Mouse (Mus musculus): ENCODE measurements around the gene Selenoh. TPM values are rescaled to one million over a fixed set of nuclear protein-coding genes. Genes with fewer than 3 reads are reported as not detected.

The Selenoh gene
- total RNA-seq, 4 experiments from 2014 or later = 24.1 to 33.6 (median 28.4) TPM

DNA sequence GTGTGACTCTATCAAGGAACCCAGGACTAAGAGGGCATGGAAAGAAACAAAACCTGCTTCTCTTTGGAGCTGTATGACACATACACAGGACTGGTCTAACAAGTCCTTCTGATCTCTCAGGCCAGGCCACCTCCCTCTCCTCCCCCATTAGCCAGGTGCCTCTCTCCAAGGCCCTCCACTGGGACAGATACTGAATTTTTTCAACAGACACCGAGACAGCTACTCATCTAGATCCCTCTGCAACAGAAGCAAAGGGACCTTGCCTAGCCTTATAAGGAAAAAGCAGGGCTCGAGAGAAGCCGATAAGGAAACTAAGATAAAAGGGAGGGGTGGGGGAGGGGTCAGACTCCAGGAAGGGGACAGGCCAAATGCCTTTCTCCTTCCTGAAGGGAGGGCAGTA, 37.6 kb downstream of the Selenoh start:
- DNase-seq (ENCODE audit: low spot score in 2 of 2) = no peak

DNA sequence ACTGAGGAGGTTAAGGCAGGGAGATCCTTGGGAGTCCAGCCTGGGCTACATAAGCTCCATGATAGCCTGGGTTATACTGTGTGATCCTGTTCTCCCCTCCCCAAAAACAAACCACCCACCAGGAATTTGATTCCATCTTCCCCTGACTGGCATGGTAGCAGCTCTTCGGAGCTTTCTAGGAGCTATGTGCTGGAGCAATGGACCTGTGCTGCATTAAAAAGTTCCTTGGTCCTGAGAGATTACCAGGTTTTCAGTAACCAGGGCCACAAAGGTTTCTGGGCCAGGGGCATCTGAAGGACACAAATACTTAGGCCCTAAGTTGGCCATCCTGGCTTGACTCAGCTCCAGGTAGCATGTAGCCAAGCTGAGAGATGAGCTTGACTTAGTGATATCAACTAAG, 38.6 kb downstream of the Selenoh start:
- no peak for DNase-seq (ENCODE audit: low spot score in 2 of 2)

DNA sequence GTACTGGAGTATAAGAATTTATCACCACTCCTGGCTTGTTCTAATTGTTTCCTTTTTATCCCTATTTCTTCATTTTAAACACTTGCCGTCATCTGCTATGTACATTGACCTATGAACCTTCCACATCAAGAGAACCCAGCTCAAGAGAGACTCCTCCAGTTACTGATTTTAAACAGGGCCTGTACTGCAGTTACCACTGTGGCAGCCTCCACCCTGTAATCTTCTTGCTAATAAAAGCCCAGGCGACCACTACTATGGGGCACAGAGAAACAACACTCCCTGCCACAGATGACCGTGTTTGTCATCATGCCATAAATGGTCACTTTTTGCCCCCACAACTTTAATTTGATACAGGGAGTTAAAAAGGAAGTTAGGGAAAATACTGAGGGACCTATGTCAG, 43.5 kb downstream of the Selenoh start:
- no peak for DNase-seq (ENCODE audit: low spot score in 2 of 2)

DNA sequence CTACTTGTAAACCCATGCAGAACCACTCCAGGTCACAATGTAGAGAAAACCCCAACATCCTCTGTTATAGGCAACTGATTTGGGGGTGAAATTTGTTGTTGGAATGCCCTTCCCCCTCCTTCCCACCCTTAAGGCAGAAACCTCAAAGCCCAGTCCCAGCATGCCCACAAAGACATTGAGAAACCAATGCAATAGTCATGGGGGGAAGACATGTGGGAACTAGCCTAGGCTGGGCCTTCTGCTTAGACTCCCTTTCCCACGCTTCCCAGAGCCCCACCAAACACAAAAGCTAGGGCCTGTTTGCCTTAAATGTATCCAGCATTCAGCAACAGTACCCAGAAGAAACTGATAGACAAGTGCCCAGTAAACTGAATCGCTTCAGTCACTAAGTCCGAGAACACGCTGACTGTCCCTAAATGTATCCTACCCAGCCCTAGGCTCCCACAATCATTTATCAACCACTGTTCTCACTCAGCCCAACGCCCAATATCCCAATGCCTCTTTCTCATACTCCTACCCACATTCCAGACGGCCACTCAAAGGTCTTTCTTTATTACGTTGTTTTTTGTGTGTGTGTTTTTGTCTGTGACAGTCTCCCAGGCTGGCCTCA, 44.1 kb downstream of the Selenoh start:
- DNase-seq (ENCODE audit: low spot score in 2 of 2) = no peak

DNA sequence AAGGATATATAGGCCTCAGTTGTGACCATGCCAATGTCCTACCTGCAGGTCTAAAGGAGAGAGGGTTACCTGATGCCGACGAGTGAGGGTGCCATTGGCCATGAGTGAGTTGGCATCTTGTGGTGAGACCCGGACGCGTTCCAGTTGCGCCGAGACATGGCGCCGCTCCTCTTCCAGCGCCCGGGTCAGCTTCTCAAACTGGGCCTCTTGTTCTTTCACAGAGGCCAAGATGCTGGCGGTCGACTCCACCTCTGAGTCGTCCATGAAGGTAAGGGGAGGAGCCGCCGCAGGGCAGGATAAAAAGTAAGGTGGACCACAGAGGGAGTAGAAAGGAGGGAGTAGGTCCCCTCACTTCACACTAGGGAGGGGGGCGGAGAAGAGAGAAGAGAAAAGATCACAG, 46.4 kb downstream of the Selenoh start:
- DNase-seq (ENCODE audit: low spot score in 2 of 2) = no peak

DNA sequence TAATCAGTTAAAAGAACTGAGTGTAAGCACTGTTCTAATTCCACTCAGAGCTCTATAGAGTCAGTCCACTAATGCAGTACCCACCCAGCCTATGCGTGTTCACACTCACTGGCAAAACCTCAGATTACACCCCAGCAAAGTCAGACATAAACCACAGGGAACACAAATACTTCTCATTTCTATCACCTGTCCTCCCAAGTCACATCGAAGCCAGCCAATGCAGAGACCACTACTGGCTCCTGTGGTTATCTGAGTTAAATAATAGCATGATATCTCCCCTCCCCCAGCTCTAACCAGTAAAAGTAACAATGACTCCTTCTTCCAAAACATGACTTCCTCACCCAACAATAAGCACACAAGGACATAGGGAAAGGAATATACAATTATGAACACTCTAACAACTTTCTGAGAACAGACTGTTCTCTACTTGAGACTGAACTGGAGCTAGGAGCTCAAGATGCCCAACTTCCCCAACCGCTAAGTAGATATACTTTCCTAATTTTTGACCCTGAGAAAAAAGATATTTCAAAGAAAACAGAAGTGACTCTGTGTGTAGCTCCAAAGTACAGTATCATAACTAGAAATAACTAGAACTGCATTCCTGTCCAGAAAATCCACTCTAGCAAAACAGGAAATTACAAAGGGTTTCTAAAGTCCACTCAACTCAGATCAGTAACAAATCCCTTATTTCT, 47.0 kb downstream of the Selenoh start:
- DNase-seq (ENCODE audit: low spot score in 2 of 2) = no peak

DNA sequence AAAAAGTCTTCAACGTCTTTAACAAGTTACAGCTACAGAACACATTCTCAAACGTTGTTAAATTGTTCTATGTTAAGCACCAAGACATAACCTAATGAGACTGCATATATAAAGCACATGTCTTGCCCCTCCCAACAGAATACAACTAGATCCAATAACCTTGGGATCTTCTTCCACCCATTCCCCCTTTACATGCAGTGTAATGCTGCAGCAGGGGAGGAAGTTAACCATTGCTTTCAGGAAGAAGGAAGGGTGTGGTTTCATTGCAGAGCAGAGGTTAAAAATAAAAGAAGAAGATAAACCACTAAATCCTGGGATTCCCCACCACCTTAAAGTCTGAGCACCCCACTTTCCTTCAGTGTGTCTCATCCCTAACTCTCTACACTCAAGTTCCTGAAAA, 47.9 kb downstream of the Selenoh start:
- no peak for DNase-seq (ENCODE audit: low spot score in 2 of 2)

DNA sequence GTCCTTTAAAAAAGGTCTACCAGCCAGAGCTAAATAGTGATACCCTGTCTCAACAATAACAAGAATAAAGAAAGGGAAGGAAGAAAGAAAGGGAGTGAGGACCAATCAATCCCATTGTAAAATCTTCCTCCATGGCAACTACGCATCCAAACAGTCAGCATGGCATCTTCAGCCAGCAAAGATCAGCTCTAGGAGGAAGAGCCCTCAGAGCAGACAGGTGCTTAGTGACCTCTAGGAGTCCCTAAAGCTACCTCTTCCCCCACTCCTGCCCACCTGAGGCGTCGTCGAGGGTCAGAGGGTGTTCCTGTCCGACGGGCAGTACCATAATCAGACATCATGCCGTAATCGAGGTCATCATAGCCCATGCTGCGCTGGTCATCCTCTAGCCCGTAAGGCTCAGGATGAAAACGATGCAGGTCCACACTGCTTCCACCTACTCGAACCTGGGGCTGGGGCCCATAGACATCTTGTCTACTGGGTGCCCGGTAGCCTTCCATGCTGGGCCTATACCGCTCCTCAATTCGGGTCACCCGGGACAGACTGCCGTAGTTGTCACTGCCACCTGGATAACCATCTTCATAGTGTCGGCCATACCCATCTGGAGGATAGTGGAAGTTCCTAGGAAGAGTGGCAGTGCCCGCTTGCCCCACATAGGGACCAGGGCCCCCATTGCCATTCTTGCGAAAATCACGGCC, 50.8 kb downstream of the Selenoh start:
- DNase-seq (ENCODE audit: low spot score in 2 of 2) = no peak

Other genes with a start within 250 kb of the Selenoh start
- gene Calcrl, start 245.4 kb downstream of the Selenoh start, total RNA-seq (2022) = 10 to 100 TPM in 2 of 4 experiments, 1 to 10 TPM in 2; 9.6 to 12.6 (median 10.4) TPM
- gene Tfpi, start 194.0 kb downstream of the Selenoh start, total RNA-seq (2022) = 1 to 10 TPM; 3.2 to 5.1 (median 4.4) TPM
- 10 to 100 TPM; 51.9 to 56.8 (median 53.1) TPM for gene Ctnnd1, start 20.0 kb downstream of the Selenoh start, total RNA-seq (2022)
- gene Btbd18, start 11.7 kb downstream of the Selenoh start, total RNA-seq (2022) = not detected
- gene Gm28635, start 7.3 kb upstream of the Selenoh start, total RNA-seq (2022) = 1 to 10 TPM in 3 of 4 experiments, not detected in 1; 1.5 to 5.7 (median 1.8) TPM
- gene Med19, start 7.6 kb upstream of the Selenoh start, total RNA-seq (2022) = 10 to 100 TPM; 29.0 to 33.4 (median 31.7) TPM
- 100 to 1,000 TPM; 221 to 271 (median 233) TPM for gene Tmx2, start 8.4 kb upstream of the Selenoh start, total RNA-seq (2022)
- gene Zdhhc5, start 44.4 kb upstream of the Selenoh start, total RNA-seq (2022) = 10 to 100 TPM; 34.5 to 41.7 (median 36.3) TPM
- 10 to 100 TPM in 1 of 4 experiments, 1 to 10 TPM in 3; 7.4 to 10.4 (median 8.5) TPM for gene Clp1, start 56.6 kb upstream of the Selenoh start, total RNA-seq (2022)
- gene Ypel4, start 63.3 kb upstream of the Selenoh start, total RNA-seq (2022) = 100 to 1,000 TPM in 1 of 4 experiments, 10 to 100 TPM in 3; 68.7 to 105 (median 85.1) TPM
- gene Gm19426, start 72.9 kb upstream of the Selenoh start, total RNA-seq (2022) = 1 to 10 TPM; 1.9 to 4.2 (median 2.5) TPM
- gene Serping1, start 104.7 kb upstream of the Selenoh start, total RNA-seq (2022) = 10 to 100 TPM in 2 of 4 experiments, 1 to 10 TPM in 2; 6.2 to 16.4 (median 10.8) TPM
- 1 to 10 TPM; 5.2 to 9.3 (median 5.6) TPM for gene Ube2l6, start 128.1 kb upstream of the Selenoh start, total RNA-seq (2022)
- not detected for gene Smtnl1, start 151.9 kb upstream of the Selenoh start, total RNA-seq (2022)
- gene Timm10, start 156.2 kb upstream of the Selenoh start, total RNA-seq (2022) = 10 to 100 TPM; 44.2 to 55.4 (median 50.7) TPM
- gene Slc43a1, start 168.1 kb upstream of the Selenoh start, total RNA-seq (2022) = 1 to 10 TPM in 1 of 4 experiments, under 1 TPM in 2, not detected in 1; 0.34 to 1.3 (median 0.63) TPM
- 10 to 100 TPM; 63.8 to 85.9 (median 79.0) TPM for gene Rtn4rl2, start 215.9 kb upstream of the Selenoh start, total RNA-seq (2022)

All from layer of hippocampus, adult 8-10 months (tissue).